Mouse (Mus musculus): ENCODE data around the gene Ptpn13. TPM values are rescaled to one million over a fixed set of nuclear protein-coding genes. Genes with fewer than 3 reads are reported as not detected.
A peak's percentile ranks its signal among the peaks of the same experiment; 100 is the strongest.

Ptpn13 gene
- polyA plus RNA-seq (2014; fragmentation: Nextera tagmentation; extraction: Ambion mirVana): 4.8 and 5.6 TPM in 2 replicates

- Histone ChIP-seq H3K27me3 (replicated peaks; ENCODE audit: control insufficient read depth, insufficient read depth, low read length) (no peaks in the 10 kb centered on the region), H3K9ac (ENCODE audit: low read length) (peak within 1 kb of the TSS; percentile 80), H3K9me3 (replicated peaks; ENCODE audit: control insufficient read depth, low read length) (no peaks in the 10 kb centered on the region), H3K4me1 (ENCODE audit: control insufficient read depth, insufficient read depth, low read length) (peaks cover 9% of the 10 kb centered on the region), H3K27ac (ENCODE audit: low read depth, low read length) (peak within 1 kb of the TSS; percentile 65; the same call in 1 of the 2 replicates), H3K4me2 (ENCODE audit: low read length) (peak within 1 kb of the TSS; percentile 83), H3K36me3 (ENCODE audit: control insufficient read depth, insufficient read depth, low read length) (no peaks in the 10 kb centered on the region), H3K4me3 (ENCODE audit: low read depth, low read length) (peak within 1 kb of the TSS; percentile 78)
- WGBS: under 1% methylated on average over 44 of the region's 55 CpGs
- peak; percentile 96 for DNase-seq (ENCODE audit: low spot score)
- peak; percentile 98 for ATAC-seq
Observed at GRCm38 (mm10) chr5:103424678-103425319, at the start of gene Ptpn13. Gene Ptpn13, plus strand, starts transcription at chr5:103425192.

DNA sequence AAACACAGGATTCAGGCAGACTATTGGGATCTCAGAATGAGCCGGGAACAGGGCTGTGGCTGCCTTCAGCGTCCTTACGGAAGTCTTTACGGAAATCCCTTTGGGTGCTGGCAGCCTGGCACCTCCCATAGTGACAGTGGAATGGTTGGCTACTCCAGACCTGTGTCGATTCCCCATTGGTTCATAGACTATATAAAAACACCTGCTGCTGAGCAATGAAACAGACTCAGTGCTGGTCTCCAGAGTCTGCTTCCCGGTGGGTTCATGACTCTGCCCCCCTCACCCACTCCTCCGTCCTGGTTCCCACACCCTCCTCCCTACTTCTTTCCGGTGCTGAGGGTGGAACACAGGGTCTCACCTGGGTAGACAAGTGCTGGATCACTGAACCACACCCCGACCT lies 49.8 kb upstream of the Ptpn13 start:
- Histone ChIP-seq H3K4me3 (ENCODE audit: low read depth, low read length) (no peak overlapping the region), H3K4me1 (ENCODE audit: control insufficient read depth, insufficient read depth, low read length) (no peaks in the 10 kb centered on the region), H3K9ac (ENCODE audit: low read length) (no peak overlapping the region), H3K4me2 (ENCODE audit: low read length) (no peak overlapping the region), H3K9me3 (replicated peaks; ENCODE audit: control insufficient read depth, low read length) (no peaks in the 10 kb centered on the region), H3K36me3 (ENCODE audit: control insufficient read depth, insufficient read depth, low read length) (no peaks in the 10 kb centered on the region), H3K27me3 (replicated peaks; ENCODE audit: control insufficient read depth, insufficient read depth, low read length) (no peaks in the 10 kb centered on the region), H3K27ac (ENCODE audit: low read depth, low read length) (no peak overlapping the region)
- DNase-seq (ENCODE audit: low spot score) (no peak), ATAC-seq (no peak)
- 90% methylated on average over 9 of the region's 9 CpGs for WGBS

- WGBS: 68% methylated on average over 17 of the region's 17 CpGs
- Histone ChIP-seq H3K4me2 (ENCODE audit: low read length) (no peak overlapping the region), H3K27ac (ENCODE audit: low read depth, low read length) (no peak overlapping the region), H3K36me3 (ENCODE audit: control insufficient read depth, insufficient read depth, low read length) (no peaks in the 10 kb centered on the region), H3K27me3 (replicated peaks; ENCODE audit: control insufficient read depth, insufficient read depth, low read length) (no peaks in the 10 kb centered on the region), H3K9me3 (replicated peaks; ENCODE audit: control insufficient read depth, low read length) (no peaks in the 10 kb centered on the region), H3K9ac (ENCODE audit: low read length) (no peak overlapping the region), H3K4me3 (ENCODE audit: low read depth, low read length) (no peak overlapping the region), H3K4me1 (ENCODE audit: control insufficient read depth, insufficient read depth, low read length) (peaks cover 5% of the 10 kb centered on the region; the same call in 1 of the 2 replicates)
- ATAC-seq: no peak
- DNase-seq (ENCODE audit: low spot score): no peak
Observed at GRCm38 (mm10) chr5:103376354-103377295, 48.4 kb upstream of the Ptpn13 start.

DNA sequence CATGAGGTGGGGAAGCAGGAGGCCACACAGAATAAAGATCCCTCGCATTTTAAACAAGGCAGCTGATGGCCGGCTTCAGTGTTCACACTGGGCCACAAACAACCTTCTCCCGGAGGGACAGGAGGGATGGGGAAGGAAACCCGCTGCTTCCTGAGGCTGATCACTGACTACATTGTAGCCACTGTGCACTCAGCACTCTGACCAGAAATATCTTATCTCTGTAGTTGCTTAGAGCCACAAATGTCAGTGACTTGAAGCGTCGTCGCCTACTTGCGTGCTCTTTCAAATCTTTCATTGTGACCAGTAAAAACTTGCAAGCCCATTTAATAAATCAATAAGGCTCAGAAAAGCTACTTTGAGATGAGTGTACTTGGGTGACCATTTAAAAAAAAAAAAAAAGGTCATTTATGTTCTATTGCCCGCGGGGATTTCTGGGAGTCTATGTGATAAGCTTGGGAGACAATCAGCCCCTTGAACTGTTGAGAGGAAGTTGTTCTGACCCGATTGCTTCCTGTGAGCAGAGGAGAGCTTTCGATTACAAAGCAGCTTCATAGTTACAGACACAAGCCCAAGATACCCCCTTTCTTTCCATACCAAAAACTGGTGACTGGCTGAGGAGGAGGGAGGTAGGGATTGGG lies 47.4 kb upstream of the Ptpn13 start:
- no peaks in the 10 kb centered on the region for H3K27me3 ChIP-seq (replicated peaks; ENCODE audit: control insufficient read depth, insufficient read depth, low read length)
- 55% methylated on average over 12 of the region's 12 CpGs for WGBS
- H3K4me3 ChIP-seq (ENCODE audit: low read depth, low read length): no peak overlapping the region
- no peak overlapping the region for H3K27ac ChIP-seq (ENCODE audit: low read depth, low read length)
- ATAC-seq (no peak), DNase-seq (ENCODE audit: low spot score) (no peak)
- no peak overlapping the region for H3K9ac ChIP-seq (ENCODE audit: low read length)
- no peak overlapping the region for H3K4me2 ChIP-seq (ENCODE audit: low read length)
- no peaks in the 10 kb centered on the region for H3K9me3 ChIP-seq (replicated peaks; ENCODE audit: control insufficient read depth, low read length)
- no peaks in the 10 kb centered on the region for H3K36me3 ChIP-seq (ENCODE audit: control insufficient read depth, insufficient read depth, low read length)
- H3K4me1 ChIP-seq (ENCODE audit: control insufficient read depth, insufficient read depth, low read length): peaks cover 5% of the 10 kb centered on the region; the same call in 1 of the 2 replicates

DNA sequence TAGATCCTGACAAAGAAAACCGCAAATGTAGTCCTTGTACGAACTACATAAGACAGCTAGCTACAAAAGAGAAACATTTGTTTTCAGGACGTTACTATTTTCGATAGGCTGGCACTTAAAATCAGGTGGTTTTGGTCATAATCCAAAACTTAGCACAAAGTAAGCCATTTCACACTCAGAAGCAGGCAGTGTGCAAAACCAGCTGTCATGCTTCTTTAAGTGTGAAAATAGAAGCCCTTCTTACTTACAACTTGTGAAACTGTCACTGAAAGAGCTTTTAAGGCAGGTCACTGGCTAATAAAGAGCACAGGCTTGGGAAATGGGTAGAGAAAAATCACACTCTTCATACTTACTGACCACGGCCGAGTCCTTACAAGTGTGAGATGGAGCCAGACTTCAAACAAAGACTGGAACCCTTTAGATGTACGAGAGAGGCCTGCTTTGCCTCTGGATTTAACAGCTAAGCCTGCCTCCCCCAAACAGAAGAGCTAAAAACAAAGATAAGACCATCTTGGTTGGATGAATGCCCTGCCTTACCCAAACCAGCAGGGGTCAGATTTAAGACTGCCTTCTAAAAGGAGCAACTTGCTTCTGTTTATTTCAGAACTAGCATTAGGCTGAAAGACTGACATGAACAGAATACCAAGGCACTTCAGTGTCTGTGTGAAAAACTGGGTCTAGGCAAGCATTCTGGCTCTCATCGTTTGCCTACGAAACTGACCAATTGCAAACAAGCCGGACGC lies 44.0 kb upstream of the Ptpn13 start:
- H3K27ac ChIP-seq (ENCODE audit: low read depth, low read length): 0 out of 2 replicates have a peak overlapping the region, but pooled peaks have one; percentile 10
- no peaks in the 10 kb centered on the region for H3K27me3 ChIP-seq (replicated peaks; ENCODE audit: control insufficient read depth, insufficient read depth, low read length)
- no peaks in the 10 kb centered on the region for H3K9me3 ChIP-seq (replicated peaks; ENCODE audit: control insufficient read depth, low read length)
- ATAC-seq (peak; percentile 48; the same call in 1 of the 2 replicates), DNase-seq (ENCODE audit: low spot score) (peak; percentile 59)
- 36% methylated on average over 11 of the region's 11 CpGs for WGBS
- H3K9ac ChIP-seq (ENCODE audit: low read length): no peak overlapping the region
- H3K36me3 ChIP-seq (ENCODE audit: control insufficient read depth, insufficient read depth, low read length): no peaks in the 10 kb centered on the region
- H3K4me3 ChIP-seq (ENCODE audit: low read depth, low read length): no peak overlapping the region
- H3K4me2 ChIP-seq (ENCODE audit: low read length): no peak overlapping the region
- peaks cover 5% of the 10 kb centered on the region; the same call in 1 of the 2 replicates for H3K4me1 ChIP-seq (ENCODE audit: control insufficient read depth, insufficient read depth, low read length)

- Histone ChIP-seq H3K4me3 (ENCODE audit: low read depth, low read length) (no peak overlapping the region), H3K27me3 (replicated peaks; ENCODE audit: control insufficient read depth, insufficient read depth, low read length) (no peaks in the 10 kb centered on the region), H3K9me3 (replicated peaks; ENCODE audit: control insufficient read depth, low read length) (no peaks in the 10 kb centered on the region), H3K9ac (ENCODE audit: low read length) (no peak overlapping the region), H3K4me1 (ENCODE audit: control insufficient read depth, insufficient read depth, low read length) (peaks cover 8% of the 10 kb centered on the region; the same call in 1 of the 2 replicates), H3K36me3 (ENCODE audit: control insufficient read depth, insufficient read depth, low read length) (no peaks in the 10 kb centered on the region), H3K27ac (ENCODE audit: low read depth, low read length) (no peak overlapping the region), H3K4me2 (ENCODE audit: low read length) (no peak overlapping the region)
- 87% methylated on average over 4 of the region's 4 CpGs for WGBS
- ATAC-seq (no peak), DNase-seq (ENCODE audit: low spot score) (no peak)
Observed at GRCm38 (mm10) chr5:103382951-103383350, 42.0 kb upstream of the Ptpn13 start.

GRCm38 (mm10) chr5:103384021-103384420 lies 41.0 kb upstream of the Ptpn13 start:
- Histone ChIP-seq H3K36me3 (ENCODE audit: control insufficient read depth, insufficient read depth, low read length) (no peaks in the 10 kb centered on the region), H3K4me1 (ENCODE audit: control insufficient read depth, insufficient read depth, low read length) (peaks cover 9% of the 10 kb centered on the region; the same call in 1 of the 2 replicates), H3K27me3 (replicated peaks; ENCODE audit: control insufficient read depth, insufficient read depth, low read length) (no peaks in the 10 kb centered on the region), H3K4me2 (ENCODE audit: low read length) (no peak overlapping the region), H3K27ac (ENCODE audit: low read depth, low read length) (no peak overlapping the region), H3K4me3 (ENCODE audit: low read depth, low read length) (no peak overlapping the region), H3K9ac (ENCODE audit: low read length) (no peak overlapping the region), H3K9me3 (replicated peaks; ENCODE audit: control insufficient read depth, low read length) (no peaks in the 10 kb centered on the region)
- ATAC-seq (no peak), DNase-seq (ENCODE audit: low spot score) (no peak)
- 71% methylated on average over 7 of the region's 7 CpGs for WGBS

DNA sequence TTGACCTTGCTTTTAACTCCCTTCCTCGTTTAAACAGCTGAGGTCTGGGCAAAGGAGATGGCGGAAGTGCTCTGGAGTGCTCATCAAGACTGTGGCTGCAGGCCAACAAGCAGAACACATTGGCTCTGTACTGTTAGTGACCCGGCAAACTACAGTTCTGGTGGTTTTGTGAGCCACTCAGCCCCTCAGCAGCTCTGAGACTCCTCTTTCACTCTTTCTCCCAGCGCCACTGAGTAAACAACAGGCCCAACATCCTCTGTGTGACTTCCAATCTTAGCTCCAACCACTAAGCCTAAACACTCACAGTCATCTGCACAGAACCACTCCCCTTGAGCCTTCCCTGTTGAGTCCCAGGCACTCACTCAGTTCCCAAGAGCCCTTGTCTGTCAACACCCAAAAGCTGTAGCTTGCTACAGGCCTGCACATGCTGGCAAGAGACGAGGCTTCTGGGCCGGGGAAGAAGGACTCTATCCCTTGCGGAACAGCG lies 37.4 kb upstream of the Ptpn13 start:
- peak; percentile 45 for DNase-seq (ENCODE audit: low spot score)

More for the DNA sequence above, 37.4 kb upstream of the Ptpn13 start:
- WGBS: 59% methylated on average over 8 of the region's 8 CpGs
- Histone ChIP-seq H3K9me3 (replicated peaks; ENCODE audit: control insufficient read depth, low read length) (no peaks in the 10 kb centered on the region), H3K27me3 (replicated peaks; ENCODE audit: control insufficient read depth, insufficient read depth, low read length) (no peaks in the 10 kb centered on the region), H3K4me3 (ENCODE audit: low read depth, low read length) (no peak overlapping the region), H3K4me1 (ENCODE audit: control insufficient read depth, insufficient read depth, low read length) (0 out of 2 replicates have a peak, but pooled peaks cover 4% of the 10 kb centered on the region), H3K27ac (ENCODE audit: low read depth, low read length) (no peak overlapping the region), H3K4me2 (ENCODE audit: low read length) (no peak overlapping the region), H3K9ac (ENCODE audit: low read length) (no peak overlapping the region), H3K36me3 (ENCODE audit: control insufficient read depth, insufficient read depth, low read length) (no peaks in the 10 kb centered on the region)
- ATAC-seq: no peak

All from forebrain, embryonic 14.5 days (tissue).